Mouse (Mus musculus): ENCODE measurements around the gene Pld1. TPM values are rescaled to one million over a fixed set of nuclear protein-coding genes. Genes with fewer than 3 reads are reported as not detected.

The Pld1 gene
- polyA plus RNA-seq, 1 experiment from 2014 or later = 5.9 TPM

DNA sequence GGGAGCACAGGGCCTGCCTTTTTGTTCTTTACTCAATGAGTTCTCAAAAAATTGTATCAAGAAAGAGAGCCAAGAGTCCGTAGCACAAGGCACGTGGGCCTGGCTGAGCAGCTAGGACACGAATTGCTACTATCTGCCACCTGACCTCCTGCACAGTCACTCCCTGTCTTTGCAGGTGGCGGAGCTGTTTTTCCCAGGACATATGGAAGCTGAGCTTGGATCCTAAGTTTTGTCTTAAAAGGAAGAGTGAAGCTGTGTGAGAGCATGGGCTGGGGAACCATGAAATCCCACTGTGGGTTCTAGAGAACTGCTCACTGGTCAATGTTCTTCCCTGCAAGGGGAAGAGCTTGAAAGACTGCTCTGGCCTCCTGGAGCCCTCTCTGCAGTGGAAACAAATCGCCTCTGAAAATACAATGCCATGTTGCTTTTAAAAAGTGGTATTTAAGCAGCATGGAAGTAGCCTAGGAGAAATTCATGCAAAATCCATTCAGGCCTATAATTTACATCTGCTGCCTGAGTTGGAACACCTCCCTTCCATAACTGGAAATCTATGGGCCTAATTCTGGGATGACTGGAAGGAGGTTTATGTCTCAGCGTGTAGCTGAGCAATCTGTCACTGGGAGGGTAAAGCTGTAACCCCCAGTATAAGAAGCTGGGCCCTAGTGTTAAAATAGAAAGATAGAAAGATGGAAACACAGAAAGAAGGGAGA is 229.5 kb downstream of the Pld1 start:
- Histone ChIP-seq H3K4me1 (ENCODE audit: control insufficient read depth, insufficient read depth, low read depth, low read length) (peaks cover 5% of the 10 kb centered on the region), H3K9me3 (ENCODE audit: control insufficient read depth, low read length) (no peaks in the 10 kb centered on the region)

DNA sequence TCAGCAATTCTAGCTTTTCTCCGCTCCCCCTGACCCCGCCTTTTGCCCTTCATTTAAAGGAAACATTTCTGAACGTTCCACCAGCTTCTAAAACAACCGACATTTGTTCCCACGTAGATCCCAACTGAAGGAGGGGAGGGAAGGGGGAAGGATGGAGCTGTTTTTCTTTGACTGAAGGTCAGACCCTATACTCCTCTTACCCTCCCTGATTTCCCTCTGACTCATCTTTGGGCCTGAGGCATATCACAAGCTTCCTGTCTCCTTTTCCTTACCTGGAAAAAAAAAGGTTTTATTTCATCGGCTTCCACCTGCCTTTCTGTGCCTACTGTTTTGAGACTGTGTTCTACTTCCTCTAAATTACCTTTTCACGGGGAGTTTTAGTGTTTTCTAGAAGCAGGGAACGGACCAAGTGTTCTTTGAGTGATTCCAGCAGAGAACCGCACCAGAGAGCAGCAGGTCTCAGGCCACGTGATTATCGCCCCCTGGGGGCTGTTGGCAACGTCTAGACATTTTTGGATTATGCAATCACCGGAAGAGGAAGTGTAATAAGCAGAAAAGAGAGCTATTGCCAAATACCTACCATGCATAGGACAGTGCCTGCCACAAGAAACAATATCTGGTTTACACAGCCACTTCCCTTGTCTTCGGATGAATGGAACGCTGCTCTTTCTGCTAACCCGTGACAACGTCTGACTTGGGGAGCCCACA is 232.6 kb downstream of the Pld1 start:
- Histone ChIP-seq H3K27ac (ENCODE audit: low read depth, low read length) (no peak overlapping the region), H3K4me2 (ENCODE audit: low read length) (no peak overlapping the region)
- ATAC-seq = no peak

More for the DNA sequence above, 229.5 kb downstream of the Pld1 start:
- Histone ChIP-seq H3K27me3 (replicated peaks; ENCODE audit: control insufficient read depth, insufficient read depth, low read length) (no peaks in the 10 kb centered on the region), H3K36me3 (ENCODE audit: control insufficient read depth, insufficient read depth, low read length) (no peaks in the 10 kb centered on the region), H3K9ac (ENCODE audit: low read depth, low read length) (no peak overlapping the region), H3K4me3 (ENCODE audit: low read length) (no peak overlapping the region), H3K27ac (ENCODE audit: low read depth, low read length) (no peak overlapping the region), H3K4me2 (ENCODE audit: low read length) (no peak overlapping the region)
- WGBS = 71% methylated on average over 6 of the region's 6 CpGs
- ATAC-seq = no peak

GRCm38 (mm10) chr3:28175997-28176967 is 237.8 kb downstream of the Pld1 start:
- Histone ChIP-seq H3K4me3 (ENCODE audit: low read length) (peak overlapping the region; percentile 38), H3K4me2 (ENCODE audit: low read length) (peak overlapping the region; percentile 63), H3K27ac (ENCODE audit: low read depth, low read length) (peak overlapping the region; percentile 82), H3K27me3 (replicated peaks; ENCODE audit: control insufficient read depth, insufficient read depth, low read length) (no peaks in the 10 kb centered on the region), H3K4me1 (ENCODE audit: control insufficient read depth, insufficient read depth, low read depth, low read length) (peaks cover 11% of the 10 kb centered on the region), H3K36me3 (ENCODE audit: control insufficient read depth, insufficient read depth, low read length) (no peaks in the 10 kb centered on the region), H3K9me3 (ENCODE audit: control insufficient read depth, low read length) (no peaks in the 10 kb centered on the region), H3K9ac (ENCODE audit: low read depth, low read length) (peak overlapping the region; percentile 54)
- WGBS = 6% methylated on average over 21 of the region's 21 CpGs
- ATAC-seq = peak; percentile 99

More for the DNA sequence above, 232.6 kb downstream of the Pld1 start:
- H3K9me3 ChIP-seq (ENCODE audit: control insufficient read depth, low read length) = no peaks in the 10 kb centered on the region
- no peak overlapping the region for H3K4me3 ChIP-seq (ENCODE audit: low read length)
- 30% methylated on average over 17 of the region's 17 CpGs for WGBS
- H3K36me3 ChIP-seq (ENCODE audit: control insufficient read depth, insufficient read depth, low read length) = no peaks in the 10 kb centered on the region
- H3K9ac ChIP-seq (ENCODE audit: low read depth, low read length) = no peak overlapping the region
- H3K27me3 ChIP-seq (replicated peaks; ENCODE audit: control insufficient read depth, insufficient read depth, low read length) = no peaks in the 10 kb centered on the region
- H3K4me1 ChIP-seq (ENCODE audit: control insufficient read depth, insufficient read depth, low read depth, low read length) = peaks cover 6% of the 10 kb centered on the region

- H3K27me3 ChIP-seq (replicated peaks; ENCODE audit: control insufficient read depth, insufficient read depth, low read length) = no peaks in the 10 kb centered on the region
- H3K36me3 ChIP-seq (ENCODE audit: control insufficient read depth, insufficient read depth, low read length) = no peaks in the 10 kb centered on the region
- ATAC-seq = no peak
- H3K4me2 ChIP-seq (ENCODE audit: low read length) = no peak overlapping the region
- H3K4me1 ChIP-seq (ENCODE audit: control insufficient read depth, insufficient read depth, low read depth, low read length) = peaks cover 8% of the 10 kb centered on the region
- H3K4me3 ChIP-seq (ENCODE audit: low read length) = no peak overlapping the region
- no peaks in the 10 kb centered on the region for H3K9me3 ChIP-seq (ENCODE audit: control insufficient read depth, low read length)
- no peak overlapping the region for H3K27ac ChIP-seq (ENCODE audit: low read depth, low read length)
- no peak overlapping the region for H3K9ac ChIP-seq (ENCODE audit: low read depth, low read length)
- 82% methylated on average over 6 of the region's 6 CpGs for WGBS
Measured at GRCm38 (mm10) chr3:28178333-28178732, 239.8 kb downstream of the Pld1 start.

Other genes starting within 250 kb of the Pld1 start
- 7.5 and 9.4 TPM in 2 replicates for gene Fndc3b, start 227.4 kb upstream of the Pld1 start, polyA plus RNA-seq (2015; fragmentation: Nextera tagmentation; extraction: Ambion mirVana)
- 0.23 and 0.31 TPM in 2 replicates for gene Tmem212, start 42.3 kb upstream of the Pld1 start, polyA plus RNA-seq (2015; fragmentation: Nextera tagmentation; extraction: Ambion mirVana)

All from hindbrain, embryonic 16.5 days (tissue).